Mouse (Mus musculus) neural tube, embryonic 12.5 days (tissue): ENCODE data around the gene Esrra. TPM values are rescaled to one million over a fixed set of nuclear protein-coding genes. Genes with fewer than 3 reads are reported as not detected.

Experiments
- ATAC-seq: fragments of 200-750 bp; cut with Nextera tagmentation; 2 replicates; pipeline ENCODE4 v1.8.0; 2017; ENCODE audit warnings: low read depth, mild to moderate bottlenecking, moderate TSS enrichment, moderate library complexity; ENCODE audit not compliant: low FRiP score
- H3K27ac ChIP-seq: fragments of 300-500 bp; sonication (generic); 2 replicates; pipeline ENCODE4 v1.5.1; 2016
- H3K27me3 ChIP-seq: fragments of 300-500 bp; sonication (generic); replicated peaks from 2 replicates; pipeline ENCODE4 v1.6.1; 2016; ENCODE audit warnings: mild to moderate bottlenecking
- H3K36me3 ChIP-seq: fragments of 300-500 bp; sonication (generic); 2 replicates; pipeline ENCODE4 v1.6.1; 2016; ENCODE audit warnings: mild to moderate bottlenecking
- H3K4me1 ChIP-seq: fragments of 300-500 bp; sonication (generic); 2 replicates; pipeline ENCODE4 v1.6.1; 2016
- H3K4me2 ChIP-seq: fragments of 300-500 bp; sonication (generic); replicated peaks from 2 replicates; pipeline ENCODE4 v1.6.1; 2016; ENCODE audit warnings: mild to moderate bottlenecking
- H3K4me3 ChIP-seq: fragments of 300-500 bp; sonication (generic); 2 replicates; pipeline ENCODE4 v1.5.1; 2016
- H3K9ac ChIP-seq: fragments of 300-500 bp; sonication (generic); 2 replicates; pipeline ENCODE4 v1.6.1; 2016; ENCODE audit warnings: mild to moderate bottlenecking
- H3K9me3 ChIP-seq: fragments of 300-500 bp; sonication (generic); 2 replicates; pipeline ENCODE4 v1.6.1; 2016; ENCODE audit warnings: mild to moderate bottlenecking
- WGBS: fragments of 180-500 bp; shearing (Covaris S2); methylation state at CpG from one replicate; pipeline ENCODE4 v1.1.7; 2016; 5-methylcytosine and 5-hydroxymethylcytosine counted together
- microRNA-seq: library from miRNA; unstranded; fragments of <30 nt; microRNA quantifications from one replicate; pipeline ENCODE4, GENCODE M21; 2017
- polyA plus RNA-seq: library from polyadenylated mRNA; unstranded; fragments of >200 nt; fragmentation: Nextera tagmentation; extraction: Ambion mirVana; gene quantifications from 2 replicates; pipeline ENCODE4 v1.2.1, GENCODE M21; 2016

Gene Esrra
- polyA plus RNA-seq, 1 experiment from 2014 or later = 17.5 TPM

DNA sequence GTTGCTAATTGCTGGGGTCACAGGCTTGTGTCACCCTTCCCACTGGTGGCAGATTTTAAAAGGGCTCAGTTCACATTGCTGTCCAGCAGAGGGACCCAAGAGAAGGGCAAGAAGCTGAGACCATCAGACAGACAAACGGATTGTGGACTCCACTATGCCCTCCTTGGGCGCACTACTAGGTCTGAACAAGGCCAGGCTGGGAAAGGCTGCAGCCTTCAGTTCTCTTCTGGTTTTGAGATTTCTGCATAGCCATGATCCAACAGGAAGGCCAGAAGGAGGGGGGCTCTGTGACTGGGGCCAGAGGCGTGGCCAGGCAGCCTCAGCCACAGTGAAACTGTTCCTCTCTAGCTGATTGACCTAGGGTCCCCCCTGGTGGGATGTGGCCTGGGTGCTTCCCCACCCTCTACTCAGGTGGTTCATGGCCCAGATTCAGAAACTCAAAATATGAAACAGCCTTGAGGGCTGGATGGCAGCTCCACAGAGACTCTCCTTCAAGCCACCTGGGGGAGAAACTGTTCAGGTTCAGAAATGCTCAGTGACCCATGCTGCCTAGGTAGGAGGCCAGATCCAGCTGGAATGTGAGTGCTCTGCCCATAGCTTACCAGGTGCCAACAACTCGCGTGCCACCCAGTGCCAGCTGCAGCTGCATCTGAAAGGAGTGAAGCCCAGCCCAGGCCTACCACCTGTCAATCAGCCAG lies 49.9 kb downstream of the Esrra start:
- Histone ChIP-seq H3K9me3 (no peaks in the 10 kb centered on the region), H3K27me3 (no peaks in the 10 kb centered on the region), H3K4me3 (no peak overlapping the region), H3K27ac (no peak overlapping the region), H3K4me1 (no peaks in the 10 kb centered on the region), H3K4me2 (no peak overlapping the region), H3K36me3 (no peaks in the 10 kb centered on the region), H3K9ac (no peak overlapping the region)
- WGBS = 66% methylated on average over 5 of the region's 5 CpGs
- ATAC-seq = no peak

DNA sequence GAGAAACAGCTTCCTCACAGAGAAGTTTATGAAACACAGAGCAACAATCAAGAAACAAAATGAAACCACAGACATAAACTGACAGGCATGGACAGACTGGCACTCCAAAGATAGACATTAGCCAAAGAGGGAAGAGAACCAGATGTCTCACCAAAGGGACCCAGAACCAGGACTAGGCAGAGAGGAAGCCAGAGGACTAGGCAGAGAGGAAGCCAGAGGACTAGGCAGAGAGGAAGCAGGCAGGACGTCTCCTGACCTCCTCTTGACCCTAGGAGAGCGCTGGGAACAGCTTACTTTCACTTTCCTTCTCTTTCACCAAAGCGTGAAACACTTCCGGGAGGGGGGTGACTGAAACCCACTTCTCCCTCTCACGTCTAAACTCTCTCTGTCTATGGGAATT lies 52.3 kb downstream of the Esrra start:
- H3K9me3 ChIP-seq = no peaks in the 10 kb centered on the region
- H3K4me3 ChIP-seq = no peak overlapping the region
- H3K27me3 ChIP-seq = no peaks in the 10 kb centered on the region
- 0% methylated on average over 5 of the region's 5 CpGs for WGBS
- H3K27ac ChIP-seq = no peak overlapping the region
- ATAC-seq = no peak
- H3K4me1 ChIP-seq = no peaks in the 10 kb centered on the region
- H3K9ac ChIP-seq = no peak overlapping the region
- H3K36me3 ChIP-seq = no peaks in the 10 kb centered on the region
- H3K4me2 ChIP-seq = peak overlapping the region; percentile 41

DNA sequence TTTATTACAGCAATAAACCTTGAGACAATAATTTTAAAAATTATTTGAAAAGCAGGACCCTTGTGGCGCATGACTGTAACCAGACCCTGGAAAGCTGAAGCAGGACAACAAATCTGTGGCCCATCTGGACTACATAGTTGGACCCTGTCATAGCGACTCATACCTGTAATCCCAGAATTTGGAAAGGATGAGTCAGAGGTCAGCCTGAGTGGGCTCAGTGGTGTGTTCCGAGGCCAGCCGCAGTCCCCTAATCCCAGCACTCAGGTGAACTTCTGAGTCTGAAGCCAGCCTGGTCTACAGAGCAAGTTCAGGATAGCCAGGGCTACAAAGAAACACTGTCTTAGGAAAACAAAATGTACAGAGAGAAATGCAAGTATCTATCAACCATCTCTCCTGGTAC lies 60.2 kb downstream of the Esrra start:
- Histone ChIP-seq H3K4me2 (no peak overlapping the region), H3K9ac (no peak overlapping the region), H3K27ac (no peak overlapping the region), H3K9me3 (no peaks in the 10 kb centered on the region), H3K36me3 (no peaks in the 10 kb centered on the region), H3K27me3 (no peaks in the 10 kb centered on the region), H3K4me3 (no peak overlapping the region), H3K4me1 (no peaks in the 10 kb centered on the region)
- 91% methylated on average over 4 of the region's 4 CpGs for WGBS
- ATAC-seq = no peak

Small RNA genes within 50 kb of the gene (microRNA-seq; reads per million reads assigned to microRNA genes)
- 1.5 reads per million for gene Mir6990

Other genes with a start within 250 kb of the Esrra start
- gene Rps6ka4, start 81.2 kb downstream of the Esrra start, polyA plus RNA-seq = 8.5 and 9.3 TPM in 2 replicates
- 0.59 and 1.6 TPM in 2 replicates for gene Ccdc88b, start 63.6 kb downstream of the Esrra start, polyA plus RNA-seq
- gene Trmt112, start 12.1 kb downstream of the Esrra start, polyA plus RNA-seq = 123 and 125 TPM in 2 replicates
- gene Prdx5, start 11.7 kb downstream of the Esrra start, polyA plus RNA-seq = 198 and 214 TPM in 2 replicates
- 0.91 and 2.0 TPM in 2 replicates for gene Catsperz, start 3.6 kb upstream of the Esrra start, polyA plus RNA-seq
- 0.50 and 1.1 TPM in 2 replicates for gene Kcnk4, start 12.7 kb upstream of the Esrra start, polyA plus RNA-seq
- 71.9 and 73.8 TPM in 2 replicates for gene Bad, start 20.0 kb upstream of the Esrra start, polyA plus RNA-seq
- gene Gpr137, start 20.7 kb upstream of the Esrra start, polyA plus RNA-seq = 43.9 and 45.6 TPM in 2 replicates
- gene Ppp1r14b, start 53.2 kb upstream of the Esrra start, polyA plus RNA-seq = 324 and 325 TPM in 2 replicates
- gene Plcb3, start 54.7 kb upstream of the Esrra start, polyA plus RNA-seq = 25.7 and 33.4 TPM in 2 replicates
- 90.2 and 93.0 TPM in 2 replicates for gene Fkbp2, start 58.7 kb upstream of the Esrra start, polyA plus RNA-seq
- 33.7 and 37.8 TPM in 2 replicates for gene Vegfb, start 65.8 kb upstream of the Esrra start, polyA plus RNA-seq
- 22.0 and 22.9 TPM in 2 replicates for gene Dnajc4, start 70.8 kb upstream of the Esrra start, polyA plus RNA-seq
- 19.5 and 25.2 TPM in 2 replicates for gene Nudt22, start 74.3 kb upstream of the Esrra start, polyA plus RNA-seq
- 12.7 and 13.7 TPM in 2 replicates for gene Trpt1, start 74.3 kb upstream of the Esrra start, polyA plus RNA-seq
- 6.5 and 6.9 TPM in 2 replicates for gene Fermt3, start 97.7 kb upstream of the Esrra start, polyA plus RNA-seq
- 278 and 294 TPM in 2 replicates for gene Stip1, start 118.2 kb upstream of the Esrra start, polyA plus RNA-seq
- gene Macrod1, start 135.0 kb upstream of the Esrra start, polyA plus RNA-seq = 3.4 and 5.2 TPM in 2 replicates
- gene Flrt1, start 183.9 kb upstream of the Esrra start, polyA plus RNA-seq = 7.0 and 9.9 TPM in 2 replicates